Comparison of ENCODE assay signal across 22 mouse cellular contexts in the genomic region with DNA sequence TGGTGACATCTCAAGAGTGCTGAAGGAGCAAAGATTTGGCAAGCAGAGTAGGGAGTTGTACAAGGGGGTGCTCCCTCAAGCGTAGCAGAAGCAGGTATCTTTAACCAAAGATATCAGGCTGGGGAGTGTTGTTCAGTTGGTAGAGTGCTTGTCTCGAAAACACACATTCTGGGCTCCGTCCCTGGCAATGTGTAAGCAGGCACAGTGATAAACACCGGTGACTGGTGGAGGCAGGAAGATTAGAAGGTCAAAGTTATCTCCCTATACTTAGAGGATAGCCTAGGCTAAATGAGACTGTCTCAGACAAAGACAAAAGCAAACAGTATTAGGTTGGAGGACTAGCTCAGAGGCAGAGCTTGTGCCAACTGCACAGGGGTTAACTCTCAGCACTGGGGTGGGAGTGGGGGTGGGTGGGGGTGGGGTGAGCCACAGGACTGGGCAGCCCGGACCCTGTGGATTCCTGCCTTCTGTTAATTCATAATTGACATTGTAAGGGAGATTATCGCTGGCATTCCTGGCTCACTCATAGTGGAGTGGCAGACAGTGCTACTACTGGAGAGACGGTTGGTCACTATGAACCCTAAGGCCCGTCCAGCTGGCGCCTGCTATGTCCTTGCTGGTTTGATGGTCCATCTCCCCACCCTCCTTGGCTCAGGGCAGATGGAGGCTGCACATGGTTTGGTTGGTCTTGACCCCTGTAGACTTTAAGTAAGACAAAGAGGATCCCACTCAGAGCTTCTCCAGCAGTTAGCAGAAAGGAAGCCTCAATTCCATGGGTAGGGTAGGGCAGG. TPM values are rescaled to one million over a fixed set of nuclear protein-coding genes. Genes with fewer than 3 reads are reported as not detected.
A peak's percentile ranks its signal among the peaks of the same experiment; 100 is the strongest.
DNase-seq lines count a peak whose midpoint lies in the region; ATAC-seq and TF ChIP-seq lines count a peak whose summit lies in the region.
"Had no signal": no experiment of that assay in that cellular context is flagged by ENCODE, and none has a peak within 500 bp of the region (broad histone marks: within the 10 kb centered on the region; RNA-seq: fewer than 3 reads in every experiment).

No protein-coding gene starts in this region.

- intact Hi-C loops in heart, adult 2 months (cut with DNase I), result no loop called here

- no peak for TF ChIP-seq CTCF in heart, adult 2 months (IDR thresholded peaks at IDR 0.05)
- TF ChIP-seq CTCF in midbrain, postnatal 0 days (IDR thresholded peaks at IDR 0.05), result no peak

- TF ChIP-seq EP300 in heart, adult 2 months (IDR thresholded peaks at IDR 0.05; ENCODE audit: insufficient read depth, low read depth, low read length), result no peak

- no peaks in the 10 kb centered on the region for H3K27me3 ChIP-seq in heart, embryonic 15.5 days
- H3K27me3 ChIP-seq in heart, adult 2 months (ENCODE audit: control insufficient read depth, insufficient read depth, low read length), result no peaks in the 10 kb centered on the region
- no peaks in the 10 kb centered on the region for H3K27me3 ChIP-seq in midbrain, postnatal 0 days (ENCODE audit: insufficient read depth, low read length)
- no peaks in the 10 kb centered on the region for H3K27me3 ChIP-seq in midbrain, embryonic 16.5 days (ENCODE audit: control insufficient read depth, insufficient read depth, low read depth, low read length)
- no peaks in the 10 kb centered on the region for H3K27me3 ChIP-seq in liver, embryonic 11.5 days (replicated peaks; ENCODE audit: control insufficient read depth, insufficient read depth, low read length)
- H3K27me3 ChIP-seq: megakaryocyte, embryonic 14.5 days; neural tube, embryonic 13.5 days; Patski had no signal

- H3K4me3 ChIP-seq in heart, embryonic 15.5 days, result no peak overlapping the region
- H3K4me3 ChIP-seq in heart, adult 2 months, result no peak overlapping the region
- no peak overlapping the region for H3K4me3 ChIP-seq in midbrain, postnatal 0 days (ENCODE audit: low read depth, low read length)
- H3K4me3 ChIP-seq in midbrain, embryonic 16.5 days (ENCODE audit: low read depth, low read length), result no peak overlapping the region
- H3K4me3 ChIP-seq in liver, embryonic 11.5 days (ENCODE audit: low read depth, low read length), result no peak overlapping the region
- H3K4me3 ChIP-seq: embryonic facial prominence, embryonic 10.5 days; erythroblast, embryonic 14.5 days; limb, embryonic 13.5 days; neural tube, embryonic 13.5 days had no signal

- H3K27ac ChIP-seq in heart, embryonic 15.5 days, result peak overlapping the region; percentile 6; the same call in 1 of the 2 replicates
- no peak overlapping the region for H3K27ac ChIP-seq in heart, adult 2 months
- no peak overlapping the region for H3K27ac ChIP-seq in midbrain, postnatal 0 days (ENCODE audit: low read depth, low read length)
- H3K27ac ChIP-seq in midbrain, embryonic 16.5 days (ENCODE audit: low read length), result no peak overlapping the region
- peak overlapping the region; percentile 71 for H3K27ac ChIP-seq in liver, embryonic 11.5 days (ENCODE audit: low read depth, low read length)
- H3K27ac ChIP-seq: embryonic facial prominence, embryonic 10.5 days; kidney, postnatal 0 days; limb, embryonic 13.5 days; neural tube, embryonic 13.5 days had no signal

- no peaks in the 10 kb centered on the region for H3K79me2 ChIP-seq in heart, adult 2 months (replicated peaks; ENCODE audit: control insufficient read depth, insufficient read depth, low read length)

- H3K4me1 ChIP-seq in heart, embryonic 15.5 days (replicated peaks), result peaks cover 40% of the 10 kb centered on the region
- H3K4me1 ChIP-seq in heart, adult 2 months (ENCODE audit: control insufficient read depth, insufficient read depth, low read length), result peaks cover 2% of the 10 kb centered on the region; the same call in 1 of the 2 replicates
- H3K4me1 ChIP-seq in midbrain, postnatal 0 days (ENCODE audit: insufficient read depth, low read length), result 0 out of 2 replicates have a peak, but pooled peaks cover 5% of the 10 kb centered on the region
- H3K4me1 ChIP-seq in midbrain, embryonic 16.5 days (ENCODE audit: control insufficient read depth, insufficient read depth, low read length), result peaks cover 29% of the 10 kb centered on the region
- H3K4me1 ChIP-seq in liver, embryonic 11.5 days (replicated peaks; ENCODE audit: control insufficient read depth, insufficient read depth, low read length), result peaks cover 52% of the 10 kb centered on the region

- no peak overlapping the region for H3K4me2 ChIP-seq in heart, embryonic 15.5 days
- H3K4me2 ChIP-seq in midbrain, postnatal 0 days (ENCODE audit: low read depth, low read length, poor library complexity, severe bottlenecking), result no peak overlapping the region
- H3K4me2 ChIP-seq in midbrain, embryonic 16.5 days (ENCODE audit: low read length), result no peak overlapping the region
- H3K4me2 ChIP-seq in liver, embryonic 11.5 days, result peak overlapping the region; percentile 38
- H3K4me2 ChIP-seq: limb, embryonic 13.5 days; neural tube, embryonic 13.5 days had no signal

- no peak for DNase-seq in heart, adult 2 months
- DNase-seq in midbrain, postnatal 0 days (ENCODE audit: low spot score), result peak; percentile 47
- DNase-seq in liver, embryonic 11.5 days (ENCODE audit: low spot score), result no peak
- DNase-seq in frontal cortex, postnatal 14 days (ENCODE audit: low spot score in 2 of 2), result no peak
- no peak for DNase-seq in testis, postnatal 14 days (ENCODE audit: low spot score)
- DNase-seq: adrenal gland, postnatal 25 days; forebrain, postnatal 0 days; gastrocnemius, postnatal 10 days; heart, adult 18-20 months; right cerebral cortex, postnatal 25 days had no signal

- H3K9me3 ChIP-seq in heart, embryonic 15.5 days (replicated peaks), result no peaks in the 10 kb centered on the region
- no peaks in the 10 kb centered on the region for H3K9me3 ChIP-seq in midbrain, postnatal 0 days (ENCODE audit: low read length)
- no peaks in the 10 kb centered on the region for H3K9me3 ChIP-seq in midbrain, embryonic 16.5 days (replicated peaks; ENCODE audit: control insufficient read depth, low read length, poor library complexity, severe bottlenecking)
- no peaks in the 10 kb centered on the region for H3K9me3 ChIP-seq in liver, embryonic 11.5 days (ENCODE audit: control insufficient read depth, low read length)
- H3K9me3 ChIP-seq: embryonic facial prominence, embryonic 10.5 days; limb, embryonic 13.5 days; megakaryocyte, embryonic 14.5 days; neural tube, embryonic 13.5 days had no signal

- no peak for TF ChIP-seq POLR2A in heart, adult 2 months (IDR thresholded peaks at IDR 0.05; ENCODE audit: insufficient read depth, low read depth, low read length)

- H3K36me3 ChIP-seq in heart, embryonic 15.5 days, result peaks cover 3% of the 10 kb centered on the region; the same call in 1 of the 2 replicates
- H3K36me3 ChIP-seq in heart, adult 2 months (ENCODE audit: control insufficient read depth, insufficient read depth, low read length), result no peaks in the 10 kb centered on the region
- H3K36me3 ChIP-seq in midbrain, postnatal 0 days (ENCODE audit: insufficient read depth, low read length), result no peaks in the 10 kb centered on the region
- no peaks in the 10 kb centered on the region for H3K36me3 ChIP-seq in midbrain, embryonic 16.5 days (ENCODE audit: control insufficient read depth, insufficient read depth, low read length)
- H3K36me3 ChIP-seq in liver, embryonic 11.5 days (ENCODE audit: control insufficient read depth, insufficient read depth, low read length), result no peaks in the 10 kb centered on the region; the same call in 1 of the 2 replicates
- H3K36me3 ChIP-seq: limb, embryonic 13.5 days; neural tube, embryonic 13.5 days had no signal

- no peak overlapping the region for H3K9ac ChIP-seq in heart, embryonic 15.5 days
- H3K9ac ChIP-seq in heart, adult 2 months (ENCODE audit: low read depth, low read length), result no peak overlapping the region
- H3K9ac ChIP-seq in midbrain, postnatal 0 days (replicated peaks; ENCODE audit: low read length, poor library complexity, severe bottlenecking), result no peak overlapping the region
- H3K9ac ChIP-seq in midbrain, embryonic 16.5 days (ENCODE audit: low read depth, low read length), result no peak overlapping the region
- peak overlapping the region; percentile 25; the same call in 1 of the 2 replicates for H3K9ac ChIP-seq in liver, embryonic 11.5 days (ENCODE audit: low read depth, low read length)
- H3K9ac ChIP-seq: forebrain, postnatal 0 days; limb, embryonic 13.5 days; neural tube, embryonic 13.5 days had no signal

- WGBS in heart, embryonic 15.5 days, result 45% methylated on average over 9 of the region's 9 CpGs
- WGBS in heart, adult 2 months, result 53% methylated on average over 9 of the region's 9 CpGs
- WGBS in midbrain, postnatal 0 days, result 74% methylated on average over 9 of the region's 9 CpGs
- WGBS in midbrain, embryonic 16.5 days, result 76% methylated on average over 9 of the region's 9 CpGs
- 47% methylated on average over 9 of the region's 9 CpGs for WGBS in liver, embryonic 11.5 days

- no peak; the same call in 1 of the 2 replicates for ATAC-seq in heart, embryonic 15.5 days (replicated peaks; ENCODE audit: insufficient number of reproducible peaks, insufficient read depth, low FRiP score, low read depth)
- ATAC-seq in midbrain, postnatal 0 days (ENCODE audit: low FRiP score), result no peak
- ATAC-seq in midbrain, embryonic 16.5 days, result no peak
- peak; percentile 91 for ATAC-seq in liver, embryonic 11.5 days (replicated peaks; ENCODE audit: low FRiP score)
- peak; percentile 86 for ATAC-seq in megakaryocyte-erythroid progenitor cell, adult 5-6 weeks (replicated peaks; ENCODE audit: low FRiP score, low TSS enrichment, poor library complexity, severe bottlenecking)
- ATAC-seq: activated CD4-positive, CD25-positive, alpha-beta regulatory T cell, adult 4 months; lung, postnatal 0 days had no signal

RNA-seq across cellular contexts. Expression of a gene that starts 12.3 kb away (rescaled TPM):
- 1.7 and 13.4 TPM in 2 replicates for polyA plus RNA-seq in heart, embryonic 15.5 days (2015; fragmentation: Nextera tagmentation; extraction: Ambion mirVana)
- 1 to 10 TPM; 1.9 to 2.5 TPM for total RNA-seq in heart, adult 2 months (2021)
- 1.3 and 1.5 TPM in 2 replicates for polyA plus RNA-seq in heart, adult 2 months (2012; rRNA removed)
- 1.5 and 1.7 TPM in 2 replicates for total RNA-seq in midbrain, postnatal 0 days (2014; rRNA removed)
- polyA plus RNA-seq in midbrain, postnatal 0 days (2015; fragmentation: Nextera tagmentation; extraction: Ambion mirVana), result 1.7 and 1.9 TPM in 2 replicates
- 1.0 and 1.1 TPM in 2 replicates for polyA plus RNA-seq in midbrain, embryonic 16.5 days (2015; fragmentation: Nextera tagmentation; extraction: Ambion mirVana)
- polyA plus RNA-seq in liver, embryonic 11.5 days (2014; fragmentation: Nextera tagmentation; extraction: Ambion mirVana), result 5.9 and 6.0 TPM in 2 replicates
- 49.1 and 67.2 TPM in 2 replicates for total RNA-seq in megakaryocyte-erythroid progenitor cell, adult 5-6 weeks (2014; fragmentation: Nextera tagmentation)
- total RNA-seq in megakaryocyte-erythroid progenitor cell, adult 5-6 weeks (2017), result 80.8 and 173 TPM in 2 replicates
- polyA plus RNA-seq: Patski had no signal

Comparison
In these comparisons a context has a peak if more than half of its experiments do, and no peak if none do; other contexts are left out.
1. H3K27ac ChIP-seq: peak in heart, embryonic 15.5 days (single experiment) and liver, embryonic 11.5 days (single experiment); none in heart, adult 2 months (single experiment), midbrain, postnatal 0 days (single experiment) and midbrain, embryonic 16.5 days (single experiment).
2. ATAC-seq: peak in liver, embryonic 11.5 days (single experiment) and megakaryocyte-erythroid progenitor cell, adult 5-6 weeks (single experiment); none in heart, embryonic 15.5 days (single experiment), midbrain, postnatal 0 days (single experiment) and midbrain, embryonic 16.5 days (single experiment).